Mouse (Mus musculus) thymus, postnatal 36 days (tissue): ENCODE measurements around the gene Gm43191.
"Not testable (repeated sequence)": the region's sequence is repeated elsewhere in the genome, so short reads cannot be mapped to it uniquely, and the experiment has no call there.

ENCODE experiments used
- DNase-seq, 2 experiments: peaks; one replicate each; pipeline ENCODE4 v3.0.0; 2022; ENCODE audit warnings: mixed read lengths in 2 of 2

Gene Gm43191

DNA sequence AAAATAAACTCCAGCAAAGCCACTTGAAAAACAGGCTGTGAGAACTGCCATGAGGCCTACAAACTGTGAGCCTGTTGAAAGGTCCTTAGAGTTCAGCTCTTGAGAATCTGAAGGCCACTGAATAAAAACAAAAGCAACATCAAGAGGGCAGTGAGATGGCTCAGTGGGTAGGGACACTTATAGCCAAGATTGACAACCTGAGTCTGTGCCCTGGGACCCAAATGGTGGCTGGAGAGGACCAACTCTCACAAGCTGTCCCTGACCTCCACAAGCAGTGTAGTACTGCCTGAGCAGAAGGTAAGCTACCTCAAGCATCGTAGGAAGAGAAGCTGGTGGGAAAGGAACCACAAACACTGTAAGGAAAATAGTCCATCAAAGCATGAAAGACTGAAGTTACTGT lies at the start of gene Gm43191:
TSS of gene Gm43191 (minus strand) at position 101 of the 400 bp plus-strand sequence.
- DNase-seq, result no peak

DNA sequence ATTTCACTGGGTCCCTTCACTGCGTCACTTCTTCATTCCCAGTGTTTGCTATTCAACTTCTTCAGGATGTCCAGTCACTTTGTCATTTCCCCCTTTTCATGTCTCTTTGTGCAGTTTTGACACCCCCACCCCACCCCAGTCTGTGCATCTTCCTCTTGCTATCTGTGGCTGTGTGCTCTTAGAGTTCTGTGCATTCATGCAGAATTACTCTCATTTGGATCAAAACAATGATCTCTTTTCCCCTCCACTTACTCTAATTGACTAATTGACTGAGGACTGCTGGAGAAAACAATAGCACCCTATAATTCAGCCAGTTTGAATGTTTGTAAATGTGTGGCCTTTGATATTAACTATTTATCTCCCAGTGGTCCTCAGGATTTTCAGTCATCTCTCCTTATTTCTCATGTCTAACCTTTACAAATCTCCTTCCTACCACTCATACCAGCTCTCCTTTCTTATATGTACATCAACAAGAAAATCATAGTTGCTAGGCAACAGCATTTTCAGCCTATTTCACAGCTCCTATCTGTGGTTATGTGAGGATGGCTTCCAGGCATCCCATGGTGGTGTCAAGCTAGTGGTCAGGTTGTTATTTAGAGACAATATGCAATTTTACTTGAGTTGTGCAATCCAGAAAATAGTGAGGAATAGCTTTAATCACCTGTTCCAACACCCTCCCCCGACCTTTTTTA lies 48.6 kb upstream of the Gm43191 start:
- no peak for DNase-seq

DNA sequence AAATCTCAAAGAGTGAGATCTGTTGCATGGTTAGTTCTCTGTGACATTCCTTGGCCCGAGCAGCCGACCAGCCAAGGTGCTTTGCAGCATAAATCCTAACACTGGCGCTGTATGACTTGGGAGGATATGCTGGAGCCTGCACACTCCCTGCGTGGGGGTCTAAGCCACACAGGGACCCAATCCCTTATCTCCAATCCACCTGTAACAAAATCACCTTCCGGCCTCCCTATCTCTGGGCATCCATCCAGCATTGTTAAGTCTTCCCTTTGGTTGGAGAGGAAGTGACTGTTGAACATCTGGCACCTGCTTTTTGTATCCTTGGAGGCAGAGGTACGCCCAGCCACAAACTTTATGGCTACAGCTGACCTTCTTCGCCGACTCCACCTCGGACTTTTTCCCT lies 45.7 kb upstream of the Gm43191 start:
- DNase-seq, result no peak

DNA sequence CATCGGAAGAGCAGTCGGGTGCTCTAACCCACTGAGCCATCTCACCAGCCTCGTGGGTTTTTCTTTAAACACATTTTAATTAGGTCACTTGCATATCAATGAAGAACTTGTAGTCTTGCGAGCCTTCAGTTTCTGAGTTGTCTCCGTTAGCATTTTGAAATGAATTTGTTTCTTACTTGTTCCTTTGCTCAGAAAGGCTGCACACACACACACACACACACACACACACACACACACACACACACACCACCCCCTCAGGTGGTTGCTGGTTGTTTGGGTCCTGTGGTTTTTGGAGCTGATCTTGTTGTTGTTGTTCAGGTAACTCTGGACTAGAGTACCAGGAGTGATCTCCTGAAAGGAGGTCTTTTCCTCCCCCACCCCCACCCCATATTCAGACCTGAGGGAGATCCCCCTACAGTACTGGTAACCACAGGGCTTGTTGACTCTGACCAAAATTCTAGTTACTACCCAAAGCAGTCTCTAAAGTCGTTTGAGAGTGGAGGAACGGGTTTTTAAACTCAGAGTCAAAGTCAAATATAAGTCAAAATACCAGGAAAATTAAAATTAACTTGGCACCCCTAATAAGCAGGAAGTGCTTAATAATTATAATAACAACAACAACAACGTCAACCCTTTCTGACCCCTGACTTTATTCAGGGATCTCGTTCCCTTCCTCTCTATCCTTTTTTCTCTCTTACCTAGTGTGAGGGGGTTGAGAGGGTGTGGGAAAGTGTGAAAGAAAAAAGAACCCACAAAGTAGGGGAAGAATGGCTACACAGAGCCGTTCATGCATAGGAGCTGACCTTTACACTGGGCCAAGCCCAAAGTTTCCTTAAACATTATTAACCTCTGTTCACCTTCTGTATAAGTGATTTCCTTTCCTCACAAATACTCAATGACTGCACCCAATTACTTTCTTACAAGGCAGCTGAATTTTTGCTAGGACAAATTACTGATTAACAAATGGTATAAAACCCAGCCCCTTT lies 42.7 kb upstream of the Gm43191 start:
- no peak for DNase-seq

DNA sequence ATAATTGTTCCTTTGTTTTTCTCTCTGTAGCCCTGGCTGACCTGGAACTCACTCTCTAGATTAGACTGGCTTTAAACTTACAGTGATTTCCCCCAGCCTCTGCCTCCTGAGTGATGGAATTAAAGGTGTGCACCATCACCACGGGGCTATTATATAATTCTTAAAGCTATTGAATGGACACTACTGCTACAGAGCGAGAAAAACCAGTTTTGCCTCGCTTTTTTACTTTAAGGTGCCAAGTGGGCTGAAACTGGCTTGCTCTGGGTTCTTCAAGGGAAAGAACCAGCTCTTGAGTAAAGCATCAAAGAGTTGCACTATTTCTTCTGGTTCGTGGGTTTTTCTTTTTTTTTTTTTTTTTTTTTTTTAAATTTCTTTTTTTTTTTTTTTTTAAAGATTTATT lies 41.9 kb upstream of the Gm43191 start:
- DNase-seq, result no peak

DNA sequence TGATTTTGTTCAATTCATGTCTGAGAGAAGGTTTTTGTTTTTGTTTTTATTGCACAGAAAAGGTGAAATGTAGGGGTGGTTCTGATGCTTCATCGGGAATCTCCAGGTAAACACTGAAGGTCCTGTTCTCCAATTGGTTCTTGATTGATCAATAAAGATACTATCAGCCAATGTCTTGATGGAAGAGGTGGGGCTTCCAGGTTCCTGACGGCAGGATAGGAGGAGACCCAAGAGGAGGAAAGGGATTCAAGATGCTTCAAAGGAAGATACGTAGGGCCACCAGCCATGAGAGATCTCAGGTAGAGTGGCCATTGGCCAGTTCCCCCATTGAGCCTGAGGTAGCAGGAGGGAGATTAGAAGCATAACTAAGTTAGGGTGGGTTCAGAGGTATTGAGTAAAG lies 37.9 kb upstream of the Gm43191 start:
- no peak for DNase-seq

DNA sequence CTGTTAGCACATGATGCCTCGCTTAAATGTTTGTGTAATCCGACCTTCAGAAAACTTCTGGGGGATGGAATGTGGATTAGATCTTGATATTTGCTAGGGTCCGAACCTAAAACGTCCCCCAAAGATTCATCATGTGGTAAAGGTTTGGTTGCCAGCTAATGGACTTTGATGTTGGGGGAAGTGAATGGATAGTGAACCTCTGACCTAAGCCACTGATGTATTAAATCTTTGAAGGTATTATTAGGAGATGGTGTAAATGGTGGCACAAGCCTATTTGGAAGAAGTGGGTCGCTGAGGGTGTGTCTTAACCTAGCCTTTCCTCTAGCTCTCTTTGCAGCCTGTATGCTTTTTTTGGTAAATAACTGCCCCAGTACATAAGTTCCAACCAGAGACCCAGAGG lies 32.0 kb upstream of the Gm43191 start:
- no peak for DNase-seq

DNA sequence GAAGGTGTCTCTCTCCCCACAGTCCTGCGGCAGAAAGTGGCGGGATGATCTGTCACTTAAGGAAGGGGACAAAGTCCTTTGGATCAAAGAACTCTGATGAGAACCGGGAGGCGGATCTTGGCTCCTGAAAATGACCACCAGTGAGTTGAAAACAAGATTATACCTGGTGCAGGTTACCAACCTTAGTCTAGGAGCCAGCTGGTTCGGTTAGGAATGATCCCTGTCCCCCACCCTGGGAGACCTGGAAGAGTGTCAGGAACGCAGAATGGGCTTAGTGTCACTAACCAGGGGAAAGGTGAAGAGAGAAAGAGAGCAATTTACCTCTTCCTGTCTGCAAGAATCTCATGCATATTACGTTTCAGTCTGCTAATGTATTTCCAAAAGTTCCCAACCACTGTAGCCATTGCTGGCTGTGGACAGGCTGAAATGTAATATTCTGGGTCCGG lies 31.4 kb upstream of the Gm43191 start, which contains the start of gene Slc35a3:
TSS of gene Slc35a3 (minus strand) at position 396 of the 446 bp plus-strand sequence.
- no peak for DNase-seq

DNA sequence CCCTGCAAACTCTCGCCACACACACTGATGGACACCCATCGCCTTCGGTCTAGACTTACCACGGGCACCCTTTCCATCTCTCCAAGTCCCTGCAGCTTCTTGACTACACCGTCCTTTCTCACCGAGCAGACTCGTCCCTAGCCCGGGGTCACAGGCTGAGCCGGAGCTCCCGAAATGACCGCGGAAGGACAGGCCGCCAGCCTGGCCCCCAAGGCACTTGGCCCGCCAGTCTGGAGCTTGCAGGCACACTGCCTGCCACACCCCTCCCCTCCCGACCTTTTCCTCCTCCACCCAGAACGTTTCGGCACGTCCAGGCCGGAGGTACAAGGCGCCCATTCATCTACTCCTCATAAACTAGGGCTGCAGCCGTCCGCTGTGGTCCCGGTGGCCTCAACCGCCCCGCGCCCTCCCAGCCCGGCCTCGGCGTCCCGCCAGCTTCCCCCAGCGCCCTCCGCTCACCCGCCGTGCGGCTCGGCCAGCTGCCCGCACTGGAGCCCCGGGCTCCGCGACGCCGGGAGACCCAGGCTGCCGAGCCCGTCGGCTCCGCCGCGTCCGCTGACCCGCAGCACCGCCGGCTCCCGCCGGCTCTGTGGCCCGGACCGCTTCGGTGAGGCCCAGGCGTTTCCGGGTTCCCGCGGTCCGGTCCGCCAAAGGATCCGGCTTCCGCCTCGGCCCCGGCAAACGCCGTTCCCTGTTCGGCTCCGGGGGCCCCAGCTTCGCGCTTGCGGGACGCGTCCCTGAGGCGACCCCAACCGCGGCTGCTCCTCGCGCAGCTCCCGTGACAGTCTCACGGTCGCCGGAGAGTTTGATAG lies 30.8 kb upstream of the Gm43191 start:
- DNase-seq, result peak; percentile 60 to 67

DNA sequence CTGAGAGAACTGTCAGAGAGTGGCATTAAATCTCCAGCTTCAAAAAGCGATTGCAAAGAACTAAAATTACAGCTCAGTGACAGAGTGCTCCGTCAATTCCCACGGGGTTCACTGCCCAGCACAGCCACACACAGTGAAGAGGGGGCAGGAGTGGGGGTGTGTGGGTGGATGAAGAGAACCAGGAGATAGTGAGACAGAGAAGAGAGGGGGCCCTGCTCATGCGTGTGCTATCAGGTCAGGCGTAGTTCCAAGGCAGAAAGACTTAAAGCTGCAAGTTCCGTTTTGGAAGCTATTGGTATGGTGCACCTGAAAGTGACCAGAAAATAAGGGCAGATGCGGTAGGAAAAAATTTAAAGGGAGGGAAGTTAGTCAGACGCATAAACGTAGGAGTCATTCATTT lies 29.9 kb upstream of the Gm43191 start:
- DNase-seq, result no peak

DNA sequence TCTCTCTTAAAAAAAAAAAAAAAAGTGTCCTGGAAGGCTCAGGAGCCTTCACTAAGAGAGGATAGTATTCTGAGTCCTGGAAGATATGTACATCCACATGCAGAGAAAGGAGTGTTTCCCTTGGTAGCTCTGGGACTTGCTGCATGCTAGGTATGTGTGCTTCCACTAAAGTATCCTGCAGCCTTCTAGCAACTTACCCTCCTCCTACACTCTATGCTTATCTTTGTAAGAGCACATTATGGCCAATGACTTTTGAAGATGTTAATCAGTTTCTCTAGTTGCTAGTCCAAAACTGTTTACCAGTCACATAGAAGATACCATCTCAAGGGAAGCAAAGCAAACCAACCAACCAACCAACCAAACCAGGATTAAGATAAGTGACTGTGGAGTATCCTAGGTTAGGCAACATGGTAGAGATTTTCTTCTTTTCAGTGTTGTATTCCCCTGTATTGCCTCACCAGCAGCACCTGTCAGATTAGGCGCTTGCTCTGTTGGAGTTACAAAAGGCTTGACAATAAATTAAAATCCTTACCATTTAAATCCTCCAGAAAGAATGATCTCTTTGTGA lies 24.7 kb upstream of the Gm43191 start:
- DNase-seq, result no peak

DNA sequence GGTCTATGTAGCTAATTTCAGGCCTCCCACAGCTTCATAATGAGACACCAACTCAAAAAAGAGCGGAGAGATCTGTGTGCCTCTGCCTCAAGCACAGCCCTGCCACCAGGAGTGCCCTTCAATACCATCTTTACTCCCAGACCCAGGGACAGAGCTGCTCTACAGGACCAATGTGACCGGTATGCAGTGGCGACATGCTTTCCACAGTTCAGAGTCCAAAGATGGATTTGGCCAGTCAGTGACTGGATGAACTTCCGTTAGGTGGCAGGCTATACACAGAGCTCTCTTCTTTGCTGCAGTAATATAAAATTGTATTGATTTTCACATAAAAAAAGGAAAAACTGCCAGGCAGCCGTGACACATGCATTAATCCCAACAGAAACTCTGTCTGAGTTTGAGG lies 22.8 kb upstream of the Gm43191 start:
- DNase-seq, result no peak

DNA sequence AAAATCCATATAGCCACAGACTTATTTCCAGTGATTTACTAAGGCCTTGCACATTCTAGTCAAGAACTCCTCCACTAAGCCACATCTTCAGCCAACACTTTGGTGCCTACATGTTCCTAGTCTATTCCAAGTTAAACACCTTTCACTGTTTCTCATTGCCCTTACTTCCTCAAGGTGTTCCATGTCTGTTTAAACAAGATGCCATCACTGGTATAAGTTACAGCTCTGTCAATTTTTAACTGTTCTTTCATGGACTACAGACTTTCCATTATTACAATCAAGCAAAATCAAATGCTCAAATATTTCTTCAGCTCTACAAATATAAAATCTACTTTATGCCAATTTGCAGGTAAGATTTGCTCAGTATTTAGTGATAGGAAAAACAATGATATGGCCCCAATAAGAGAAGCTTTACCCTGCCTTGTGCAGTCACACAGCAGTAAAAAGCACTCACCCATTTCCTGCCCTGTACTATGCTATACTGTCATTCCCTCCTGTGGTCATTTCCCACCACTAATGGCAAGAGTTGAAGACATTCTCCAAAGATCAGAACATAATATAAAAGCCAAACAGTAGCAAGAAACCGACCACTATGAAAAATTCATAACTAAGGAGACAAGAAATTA lies 21.7 kb upstream of the Gm43191 start:
- DNase-seq, result no peak

DNA sequence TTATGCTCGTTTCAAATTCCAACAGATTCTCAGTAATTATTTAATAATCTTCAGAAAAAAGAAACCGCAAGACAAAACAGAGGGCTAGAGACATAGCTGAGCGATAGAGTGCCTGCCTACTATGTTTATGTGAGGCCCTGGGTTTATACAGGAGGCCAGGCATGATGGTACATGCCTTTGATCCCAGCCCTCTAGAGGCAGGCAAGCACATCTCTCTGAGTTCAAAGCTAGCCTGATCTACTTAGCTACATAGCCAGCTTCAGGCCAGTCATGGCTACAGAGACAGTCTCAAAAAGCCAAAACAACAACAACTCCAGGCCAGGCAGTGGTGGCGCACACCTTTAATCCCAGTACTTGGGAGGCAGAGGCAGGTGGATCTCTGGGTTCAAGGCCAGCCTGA lies 20.5 kb upstream of the Gm43191 start:
- DNase-seq, result no peak

DNA sequence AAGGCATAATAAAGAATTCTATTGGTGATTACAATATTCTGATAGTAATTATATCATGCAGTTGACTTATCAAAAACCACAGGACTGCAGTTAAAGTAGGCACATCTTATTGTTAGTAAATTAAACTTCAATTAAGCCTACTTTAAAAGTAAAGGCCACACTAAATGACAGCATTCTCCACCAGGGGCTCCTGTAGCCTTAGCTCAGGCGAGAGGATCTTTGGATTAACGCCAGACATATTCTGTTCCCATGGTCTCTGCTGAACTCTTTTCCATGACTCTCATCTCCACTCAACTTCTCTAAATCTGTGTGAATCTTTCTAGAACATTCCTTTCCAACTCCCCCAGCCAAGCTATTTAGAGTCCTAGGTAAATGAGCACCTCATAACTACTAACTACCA lies 17.7 kb upstream of the Gm43191 start:
- DNase-seq, result no peak

DNA sequence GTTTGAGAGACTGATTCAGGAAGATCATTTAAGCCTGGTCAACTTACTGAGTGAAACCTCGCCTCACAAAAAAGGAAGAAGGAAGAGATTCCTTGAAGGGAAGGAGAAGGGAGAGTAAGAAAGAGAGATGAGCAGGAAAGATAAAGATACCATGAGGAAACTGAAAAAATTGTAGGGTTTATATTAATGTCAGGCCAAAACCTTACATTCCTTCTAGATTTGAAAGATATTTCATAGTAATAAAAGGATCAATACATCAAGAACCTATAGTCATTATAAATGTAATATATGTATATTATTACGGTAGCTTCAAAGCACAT lies 14.6 kb upstream of the Gm43191 start:
- no peak for DNase-seq

DNA sequence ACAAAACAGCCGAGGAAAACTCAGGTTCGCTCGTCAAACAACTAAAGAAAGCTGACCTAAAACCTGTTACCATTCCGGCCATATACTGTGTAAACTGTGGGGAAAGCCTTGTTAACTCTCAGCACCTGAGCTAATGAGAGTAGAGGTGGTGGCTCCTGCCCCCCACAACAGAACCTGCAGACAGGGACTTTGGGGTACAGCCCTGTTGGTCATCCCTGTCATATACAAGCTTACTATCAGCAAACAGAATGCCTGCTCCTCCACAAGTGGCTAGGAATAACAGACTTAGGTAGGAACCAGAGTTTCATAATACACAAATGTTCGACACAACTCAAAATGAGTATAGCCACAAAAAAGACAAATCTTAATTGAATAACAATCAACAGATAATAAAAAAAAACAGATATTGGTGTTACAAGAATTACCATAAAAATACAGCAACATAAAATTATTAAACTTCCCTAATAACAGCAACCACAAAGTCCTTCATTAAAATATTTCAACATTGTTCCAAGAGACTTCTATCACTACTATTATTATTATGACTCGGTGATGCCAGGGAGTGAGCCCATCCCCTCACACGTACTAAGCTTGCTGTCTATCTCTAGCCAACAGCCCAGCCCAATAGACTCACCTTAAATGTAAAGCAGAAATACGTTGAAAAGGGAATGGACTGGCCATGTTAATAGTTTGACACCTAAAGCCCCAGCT lies 14.1 kb upstream of the Gm43191 start:
- DNase-seq, result no peak

DNA sequence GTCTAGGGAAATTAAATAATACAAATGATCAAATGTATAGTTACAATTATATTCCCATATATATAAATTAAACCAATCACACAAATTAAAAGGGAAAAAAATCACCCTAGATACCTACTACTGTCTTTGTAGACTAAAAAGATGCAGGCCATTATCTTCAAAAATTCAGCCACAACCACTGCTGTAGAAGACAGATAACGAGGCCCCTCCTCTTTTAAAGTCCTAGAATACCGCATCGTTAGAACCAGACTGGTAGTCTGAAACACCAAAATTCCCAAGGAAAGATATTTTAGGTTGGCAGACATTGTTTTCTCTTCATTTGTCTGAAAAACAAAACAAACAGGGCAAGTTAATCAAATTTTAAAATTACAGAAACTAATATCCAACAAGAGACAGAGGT lies 13.3 kb upstream of the Gm43191 start:
- DNase-seq, result no peak

DNA sequence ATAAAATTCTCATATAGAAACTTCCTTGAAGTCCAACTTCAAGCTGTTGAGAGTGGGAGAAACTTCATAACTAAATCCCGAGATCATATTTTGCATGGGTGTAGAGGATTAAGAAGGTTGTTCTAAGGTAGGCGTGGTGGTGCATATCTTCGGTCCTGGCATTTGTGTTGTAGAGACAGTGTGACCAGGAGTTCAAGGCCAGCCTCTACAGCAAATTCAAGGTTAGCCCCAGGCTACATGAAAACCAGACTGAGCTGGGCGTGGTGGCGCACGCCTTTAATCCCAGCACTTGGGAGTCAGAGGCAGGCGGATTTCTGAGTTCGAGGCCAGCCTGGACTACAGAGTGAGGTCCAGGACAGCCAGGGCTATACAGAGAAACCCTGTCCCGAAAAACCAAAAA lies 16.8 kb downstream of the Gm43191 start:
- DNase-seq, result not testable (repeated sequence)

DNA sequence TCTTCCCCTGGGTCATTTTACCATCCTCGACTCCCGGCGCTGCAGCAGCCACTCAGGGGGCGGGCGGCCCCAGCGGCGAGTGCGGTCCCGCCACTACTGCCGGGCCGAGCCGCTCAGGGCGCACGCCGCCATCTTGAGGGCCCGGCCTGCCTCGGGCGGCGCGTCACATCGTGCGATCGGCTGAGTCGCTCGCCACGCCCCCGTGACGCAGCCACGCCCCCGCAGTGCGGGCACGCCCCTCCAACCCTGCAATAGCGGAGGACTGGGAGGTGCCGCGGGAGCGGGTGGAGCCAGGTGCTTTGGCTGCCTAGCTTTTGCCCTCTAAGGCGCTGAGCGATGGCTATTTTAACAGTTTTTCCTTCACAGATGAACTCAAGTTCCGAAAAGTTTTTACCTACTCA lies 18.6 kb downstream of the Gm43191 start, which contains the start of gene Mfsd14a:
TSS of gene Mfsd14a (minus strand) at position 215 of the 401 bp plus-strand sequence.
- DNase-seq, result peak; percentile 99 to 100

DNA sequence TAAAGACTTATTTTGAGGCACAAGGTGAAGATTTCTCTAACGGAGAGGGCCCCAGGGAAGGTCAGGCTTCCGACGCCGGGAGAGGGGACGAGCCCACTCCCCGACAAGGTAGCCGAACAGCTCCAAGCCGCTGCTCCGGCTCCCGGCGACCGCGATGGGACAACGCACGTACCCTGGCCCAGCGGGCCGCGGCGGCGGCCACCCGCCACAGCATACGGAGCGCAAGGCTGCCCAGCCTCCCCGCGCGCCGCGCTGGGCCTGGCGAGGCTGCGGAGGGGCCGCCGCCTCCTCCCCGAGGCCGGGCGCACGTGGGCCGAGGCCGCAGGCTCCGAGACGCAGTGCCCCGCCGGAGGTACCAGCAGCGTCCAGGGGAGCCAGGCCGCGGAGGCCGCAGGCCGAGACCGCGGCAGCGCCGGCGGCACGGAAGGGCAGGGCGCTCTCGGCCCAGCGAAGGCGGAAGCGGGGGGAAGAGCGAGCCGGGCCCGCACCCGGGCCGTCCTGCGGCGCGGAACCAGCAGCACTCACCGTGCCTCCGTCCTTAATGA lies 19.1 kb downstream of the Gm43191 start:
- no peak for DNase-seq
